Mouse (Mus musculus) cortical plate, adult 2 months (tissue): ENCODE data around the gene Pdhx.

Experiments
- CTCF ChIP-seq: fragments of 200-500 bp; IDR thresholded peaks from 2 replicates; pipeline ENCODE4 v1.5.1; 2011; ENCODE audit warnings: mild to moderate bottlenecking, control low read depth, low read length; ENCODE audit not compliant: insufficient read depth; ENCODE audit errors: extremely low read depth
- POLR2A ChIP-seq: fragments of 200-500 bp; IDR thresholded peaks from 2 replicates; pipeline ENCODE4 v1.6.1; 2011; ENCODE audit warnings: mild to moderate bottlenecking, low read length, control low read depth; ENCODE audit not compliant: insufficient read depth; ENCODE audit errors: extremely low read depth

GRCm38 (mm10) chr2:102987708-102988010, 85.7 kb downstream of the Pdhx start:
- TF ChIP-seq POLR2A (no peak), CTCF (no peak)
